Mouse (Mus musculus): ENCODE results near the gene Rassf5. TPM values are rescaled to one million over a fixed set of nuclear protein-coding genes. Genes with fewer than 3 reads are reported as not detected.
"Not testable (repeated sequence)": the region's sequence is repeated elsewhere in the genome, so short reads cannot be mapped to it uniquely, and the experiment has no call there.

Rassf5 gene
- polyA plus RNA-seq, 1 experiment from 2014 or later, result 8.0 TPM

- Histone ChIP-seq H3K4me1 (ENCODE audit: insufficient read depth) (no peaks in the 10 kb centered on the region), H3K36me3 (replicated peaks; ENCODE audit: insufficient read depth, low read length) (peaks cover 18% of the 10 kb centered on the region), H3K27me3 (ENCODE audit: insufficient read depth, low read length) (no peaks in the 10 kb centered on the region), H3K4me3 (ENCODE audit: low read depth, low read length) (no peak overlapping the region), H3K9ac (replicated peaks) (no peak overlapping the region), H3K27ac (ENCODE audit: low read depth) (no peak overlapping the region), H3K4me2 (ENCODE audit: low read depth, low read length) (no peak overlapping the region), H3K9me3 (ENCODE audit: low read length) (no peaks in the 10 kb centered on the region)
- whole genome bisulfite sequencing (ENCODE audit: insufficient replicate concordance), result 83% methylated on average over 10 of the region's 10 CpGs
- TF ChIP-seq CTCF (IDR thresholded peaks at IDR 0.05; ENCODE audit: low read depth), result no peak
- TF ChIP-seq EP300 (IDR thresholded peaks at IDR 0.05; ENCODE audit: low read depth), result no peak
- no peak for ATAC-seq
- DNase-seq, result no peak
These were observed 23.7 kb upstream of the Rassf5 start for GRCm38 (mm10) chr1:131268776-131269175.

GRCm38 (mm10) chr1:131263905-131264304 is 18.8 kb upstream of the Rassf5 start:
- no peak overlapping the region for H3K27ac ChIP-seq (ENCODE audit: low read depth)
- TF ChIP-seq EP300 (IDR thresholded peaks at IDR 0.05; ENCODE audit: low read depth) (no peak), CTCF (IDR thresholded peaks at IDR 0.05; ENCODE audit: low read depth) (no peak)
- H3K4me1 ChIP-seq (ENCODE audit: insufficient read depth), result no peaks in the 10 kb centered on the region
- ATAC-seq, result no peak
- H3K4me2 ChIP-seq (ENCODE audit: low read depth, low read length), result no peak overlapping the region
- no peaks in the 10 kb centered on the region for H3K27me3 ChIP-seq (ENCODE audit: insufficient read depth, low read length)
- DNase-seq, result no peak
- H3K4me3 ChIP-seq (ENCODE audit: low read depth, low read length), result no peak overlapping the region
- peaks cover 11% of the 10 kb centered on the region for H3K36me3 ChIP-seq (replicated peaks; ENCODE audit: insufficient read depth, low read length)
- H3K9me3 ChIP-seq (ENCODE audit: low read length), result no peaks in the 10 kb centered on the region
- H3K9ac ChIP-seq (replicated peaks), result no peak overlapping the region
- 74% methylated on average over 12 of the region's 12 CpGs for WGBS (ENCODE audit: insufficient replicate concordance)

- ATAC-seq (no peak), DNase-seq (peak; percentile 76)
- Histone ChIP-seq H3K36me3 (replicated peaks; ENCODE audit: insufficient read depth, low read length) (peaks cover 19% of the 10 kb centered on the region), H3K4me1 (ENCODE audit: insufficient read depth) (no peaks in the 10 kb centered on the region), H3K4me2 (ENCODE audit: low read depth, low read length) (no peak overlapping the region), H3K27ac (ENCODE audit: low read depth) (no peak overlapping the region), H3K4me3 (ENCODE audit: low read depth, low read length) (no peak overlapping the region), H3K9me3 (ENCODE audit: low read length) (no peaks in the 10 kb centered on the region), H3K27me3 (ENCODE audit: insufficient read depth, low read length) (no peaks in the 10 kb centered on the region), H3K9ac (replicated peaks) (no peak overlapping the region)
- 39% methylated on average over 10 of the region's 10 CpGs for WGBS (ENCODE audit: insufficient replicate concordance)
- no peak for TF ChIP-seq EP300 (IDR thresholded peaks at IDR 0.05; ENCODE audit: low read depth)
- TF ChIP-seq CTCF (IDR thresholded peaks at IDR 0.05; ENCODE audit: low read depth), result peak; percentile 88
These were observed 15.2 kb upstream of the Rassf5 start for GRCm38 (mm10) chr1:131260309-131260656.

- Histone ChIP-seq H3K9ac (replicated peaks) (no peak overlapping the region), H3K27ac (ENCODE audit: low read depth) (no peak overlapping the region), H3K27me3 (ENCODE audit: insufficient read depth, low read length) (no peaks in the 10 kb centered on the region), H3K4me1 (ENCODE audit: insufficient read depth) (no peaks in the 10 kb centered on the region), H3K36me3 (replicated peaks; ENCODE audit: insufficient read depth, low read length) (peaks cover 19% of the 10 kb centered on the region), H3K4me2 (ENCODE audit: low read depth, low read length) (no peak overlapping the region), H3K9me3 (ENCODE audit: low read length) (no peaks in the 10 kb centered on the region), H3K4me3 (ENCODE audit: low read depth, low read length) (no peak overlapping the region)
- DNase-seq (no peak), ATAC-seq (no peak)
- 74% methylated on average over 10 of the region's 10 CpGs for WGBS (ENCODE audit: insufficient replicate concordance)
- no peak for TF ChIP-seq CTCF (IDR thresholded peaks at IDR 0.05; ENCODE audit: low read depth)
These were observed 14.7 kb upstream of the Rassf5 start for GRCm38 (mm10) chr1:131259632-131260308.

GRCm38 (mm10) chr1:131257288-131257687 is 12.2 kb upstream of the Rassf5 start:
- Histone ChIP-seq H3K27ac (ENCODE audit: low read depth) (no peak overlapping the region), H3K4me2 (ENCODE audit: low read depth, low read length) (no peak overlapping the region), H3K36me3 (replicated peaks; ENCODE audit: insufficient read depth, low read length) (peaks cover 19% of the 10 kb centered on the region), H3K4me1 (ENCODE audit: insufficient read depth) (no peaks in the 10 kb centered on the region), H3K4me3 (ENCODE audit: low read depth, low read length) (no peak overlapping the region), H3K9me3 (ENCODE audit: low read length) (no peaks in the 10 kb centered on the region), H3K9ac (replicated peaks) (no peak overlapping the region), H3K27me3 (ENCODE audit: insufficient read depth, low read length) (no peaks in the 10 kb centered on the region)
- WGBS (ENCODE audit: insufficient replicate concordance), result 82% methylated on average over 6 of the region's 6 CpGs
- TF ChIP-seq CTCF (IDR thresholded peaks at IDR 0.05; ENCODE audit: low read depth), result no peak
- DNase-seq, result no peak
- no peak for ATAC-seq

GRCm38 (mm10) chr1:131252516-131253250 is 7.6 kb upstream of the Rassf5 start:
- ATAC-seq, result peak; percentile 12; the same call in 1 of the 2 replicates
- H3K4me3 ChIP-seq (ENCODE audit: low read depth, low read length), result not testable (repeated sequence)

More at GRCm38 (mm10) chr1:131252516-131253250, 7.6 kb upstream of the Rassf5 start:
- not testable (repeated sequence) for H3K4me2 ChIP-seq (ENCODE audit: low read depth, low read length); DNase-seq; H3K36me3 ChIP-seq (replicated peaks; ENCODE audit: insufficient read depth, low read length); H3K27ac ChIP-seq (ENCODE audit: low read depth); H3K9me3 ChIP-seq (ENCODE audit: low read length); H3K9ac ChIP-seq (replicated peaks); H3K4me1 ChIP-seq (ENCODE audit: insufficient read depth); H3K27me3 ChIP-seq (ENCODE audit: insufficient read depth, low read length)
- 56% methylated on average over 7 of the region's 7 CpGs for WGBS (ENCODE audit: insufficient replicate concordance)
